Mouse (Mus musculus): ENCODE results near the gene Rap2b. TPM values are rescaled to one million over a fixed set of nuclear protein-coding genes. Genes with fewer than 3 reads are reported as not detected.

The Rap2b gene
- polyA plus RNA-seq, 1 experiment from 2014 or later = 9.0 TPM

DNA sequence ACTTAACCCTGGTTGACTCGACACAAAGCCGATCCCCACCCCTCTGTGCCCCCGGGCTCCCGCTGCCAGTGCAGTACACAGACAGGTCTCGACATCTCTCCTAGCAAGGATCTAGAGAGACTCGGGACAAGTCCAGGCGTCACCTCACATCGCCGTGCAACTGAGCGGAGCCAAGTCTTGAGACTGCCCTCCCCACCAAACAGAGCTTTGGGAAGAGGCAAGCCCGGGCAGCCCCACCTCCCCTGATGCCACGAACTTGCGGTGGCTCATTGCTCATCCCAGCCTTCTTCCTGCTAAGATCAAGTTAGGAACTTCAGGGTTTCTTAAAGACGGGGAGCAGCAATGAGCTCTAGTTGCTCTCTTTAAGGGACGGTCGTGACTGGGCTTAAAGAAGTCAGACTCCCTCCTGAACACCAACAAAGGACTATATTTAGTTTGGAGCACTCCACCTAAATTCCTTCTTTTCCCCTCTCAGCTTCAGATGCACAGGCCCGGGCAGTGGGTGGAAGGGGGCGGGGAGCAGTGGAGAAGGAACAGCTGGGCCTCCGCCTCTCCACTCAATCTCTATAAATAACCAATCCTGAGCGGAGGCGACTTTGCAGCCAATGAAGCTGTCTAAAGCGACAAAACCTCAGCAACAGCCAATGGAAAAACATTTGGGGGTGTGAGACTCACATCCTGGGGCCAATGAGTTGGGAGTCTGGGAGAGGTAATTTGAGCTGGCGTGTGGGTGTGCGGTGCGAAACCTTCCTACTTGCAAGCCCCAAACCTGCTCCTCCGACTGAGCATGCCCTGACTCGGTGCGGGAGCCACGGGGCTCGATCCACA lies 1.9 kb downstream of the Rap2b start:
- no peaks in the 10 kb centered on the region for H3K27me3 ChIP-seq (ENCODE audit: insufficient read depth, low read length)
- H3K4me2 ChIP-seq = peak overlapping the region; percentile 89
- TF ChIP-seq CTCF (IDR thresholded peaks at IDR 0.05; ENCODE audit: low read depth) = no peak
- H3K9me3 ChIP-seq (ENCODE audit: low read depth, low read length) = no peaks in the 10 kb centered on the region
- ATAC-seq (ENCODE audit: insufficient read depth) (peak; percentile 96), DNase-seq (peak; percentile 97)
- peak overlapping the region; percentile 95 for H3K27ac ChIP-seq (ENCODE audit: low read depth)
- H3K4me1 ChIP-seq (ENCODE audit: insufficient read depth) = peaks cover 3% of the 10 kb centered on the region; the same call in 1 of the 2 replicates
- WGBS = under 1% methylated on average over 30 of the region's 30 CpGs
- H3K9ac ChIP-seq = peak overlapping the region; percentile 56
- H3K4me3 ChIP-seq (ENCODE audit: low read depth, low read length) = peak overlapping the region; percentile 80
- peaks cover 3% of the 10 kb centered on the region; the same call in 1 of the 2 replicates for H3K36me3 ChIP-seq (ENCODE audit: insufficient read depth)

DNA sequence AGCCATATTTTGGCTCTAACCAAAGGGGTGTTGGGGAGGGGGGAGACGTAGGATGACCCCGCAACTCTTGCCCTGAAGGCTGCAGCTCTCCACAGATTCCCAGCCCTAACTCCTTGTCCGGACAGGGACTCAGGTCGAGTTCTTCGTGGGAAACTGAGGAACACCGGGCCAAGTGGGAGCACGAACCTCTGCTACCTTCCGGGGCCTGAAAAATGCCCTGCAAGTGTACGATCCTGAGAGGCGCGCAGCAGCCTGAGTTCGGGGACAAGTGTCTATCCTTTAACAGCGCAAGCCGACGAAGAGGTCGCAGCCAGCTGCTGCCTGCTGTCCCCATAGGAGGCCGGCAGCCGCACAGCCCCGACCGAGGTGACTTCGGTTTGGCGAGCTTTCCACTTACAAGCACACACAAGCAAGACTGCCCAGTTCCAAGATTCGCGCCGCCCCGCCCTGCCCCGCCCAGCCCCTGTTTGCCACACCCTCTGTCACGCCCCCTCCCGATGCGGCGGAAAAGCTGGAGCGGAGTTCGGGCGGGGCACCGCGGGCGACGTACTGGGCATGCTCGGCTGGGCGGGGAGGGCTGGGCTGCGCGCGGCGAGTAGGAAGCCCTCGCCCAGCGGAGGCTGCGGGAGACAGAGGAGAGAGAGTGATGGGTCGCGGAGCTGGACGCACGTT lies 2.7 kb downstream of the Rap2b start:
- Histone ChIP-seq H3K4me3 (ENCODE audit: low read depth, low read length) (peak overlapping the region; percentile 80), H3K9ac (peak overlapping the region; percentile 84), H3K27me3 (ENCODE audit: insufficient read depth, low read length) (no peaks in the 10 kb centered on the region), H3K9me3 (ENCODE audit: low read depth, low read length) (no peaks in the 10 kb centered on the region), H3K4me1 (ENCODE audit: insufficient read depth) (peaks cover 3% of the 10 kb centered on the region; the same call in 1 of the 2 replicates), H3K4me2 (peak overlapping the region; percentile 89), H3K36me3 (ENCODE audit: insufficient read depth) (peaks cover 8% of the 10 kb centered on the region; the same call in 1 of the 2 replicates), H3K27ac (ENCODE audit: low read depth) (peak overlapping the region; percentile 92)
- DNase-seq (peak; percentile 95), ATAC-seq (ENCODE audit: insufficient read depth) (peak; percentile 87)
- no peak for TF ChIP-seq CTCF (IDR thresholded peaks at IDR 0.05; ENCODE audit: low read depth)
- WGBS = under 1% methylated on average over 50 of the region's 51 CpGs

DNA sequence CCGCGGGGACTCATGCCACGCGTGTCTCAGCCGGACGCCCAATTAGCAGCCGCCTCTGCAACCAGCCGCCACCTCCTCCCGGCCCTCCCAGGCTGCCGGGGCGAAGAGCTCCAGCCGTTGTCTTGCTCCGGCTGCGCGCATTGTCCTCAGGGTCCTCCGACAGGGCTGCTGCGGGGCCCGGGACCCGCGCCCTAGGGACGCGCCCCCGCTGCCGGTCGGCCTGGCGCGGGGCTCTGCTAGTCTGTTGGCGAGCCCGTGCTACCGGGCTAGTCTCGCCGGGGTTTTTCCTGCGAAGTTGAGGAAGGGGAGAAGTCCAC lies 3.2 kb downstream of the Rap2b start:
- H3K4me1 ChIP-seq (ENCODE audit: insufficient read depth) = peaks cover 3% of the 10 kb centered on the region; the same call in 1 of the 2 replicates
- no peaks in the 10 kb centered on the region for H3K27me3 ChIP-seq (ENCODE audit: insufficient read depth, low read length)
- H3K9ac ChIP-seq = peak overlapping the region; percentile 84
- peaks cover 8% of the 10 kb centered on the region; the same call in 1 of the 2 replicates for H3K36me3 ChIP-seq (ENCODE audit: insufficient read depth)
- H3K27ac ChIP-seq (ENCODE audit: low read depth) = peak overlapping the region; percentile 70; the same call in 1 of the 2 replicates
- 0% methylated on average over 33 of the region's 33 CpGs for WGBS
- peak; percentile 26 for ATAC-seq (ENCODE audit: insufficient read depth)
- peak overlapping the region; percentile 80 for H3K4me3 ChIP-seq (ENCODE audit: low read depth, low read length)
- no peak for TF ChIP-seq CTCF (IDR thresholded peaks at IDR 0.05; ENCODE audit: low read depth)
- H3K9me3 ChIP-seq (ENCODE audit: low read depth, low read length) = no peaks in the 10 kb centered on the region
- no peak for DNase-seq
- peak overlapping the region; percentile 89 for H3K4me2 ChIP-seq

DNA sequence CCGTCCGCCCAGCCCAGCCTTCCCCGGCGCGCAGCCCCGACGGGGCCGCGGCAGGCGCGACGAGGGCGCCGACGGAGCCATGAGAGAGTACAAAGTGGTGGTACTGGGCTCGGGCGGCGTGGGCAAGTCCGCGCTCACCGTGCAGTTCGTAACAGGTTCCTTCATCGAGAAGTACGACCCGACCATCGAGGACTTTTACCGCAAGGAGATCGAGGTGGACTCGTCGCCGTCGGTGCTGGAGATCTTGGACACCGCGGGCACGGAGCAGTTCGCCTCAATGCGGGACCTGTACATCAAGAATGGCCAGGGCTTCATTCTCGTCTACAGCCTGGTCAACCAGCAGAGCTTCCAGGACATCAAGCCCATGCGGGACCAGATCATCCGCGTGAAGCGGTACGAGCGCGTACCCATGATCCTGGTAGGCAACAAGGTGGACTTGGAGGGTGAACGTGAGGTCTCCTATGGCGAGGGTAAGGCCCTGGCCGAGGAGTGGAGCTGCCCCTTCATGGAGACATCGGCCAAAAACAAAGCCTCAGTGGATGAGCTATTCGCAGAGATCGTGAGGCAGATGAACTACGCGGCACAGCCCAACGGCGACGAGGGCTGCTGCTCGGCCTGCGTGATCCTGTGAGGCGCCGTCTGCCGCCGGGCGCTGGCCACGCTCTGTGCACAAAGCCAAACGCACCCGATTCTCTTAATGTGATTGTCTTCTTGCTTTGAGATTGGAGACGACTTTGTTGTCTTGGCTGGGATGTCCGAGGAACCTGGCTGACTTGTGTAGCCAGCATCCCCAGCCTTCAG lies 3.7 kb downstream of the Rap2b start:
- ATAC-seq (ENCODE audit: insufficient read depth) (no peak), DNase-seq (peak; percentile 70)
- Histone ChIP-seq H3K9me3 (ENCODE audit: low read depth, low read length) (no peaks in the 10 kb centered on the region), H3K9ac (peak overlapping the region; percentile 84), H3K27me3 (ENCODE audit: insufficient read depth, low read length) (no peaks in the 10 kb centered on the region), H3K4me2 (peak overlapping the region; percentile 89), H3K27ac (ENCODE audit: low read depth) (peak overlapping the region; percentile 48; the same call in 1 of the 2 replicates), H3K4me1 (ENCODE audit: insufficient read depth) (peaks cover 3% of the 10 kb centered on the region; the same call in 1 of the 2 replicates), H3K4me3 (ENCODE audit: low read depth, low read length) (peak overlapping the region; percentile 80), H3K36me3 (ENCODE audit: insufficient read depth) (peaks cover 8% of the 10 kb centered on the region; the same call in 1 of the 2 replicates)
- under 1% methylated on average over 68 of the region's 68 CpGs for WGBS
- TF ChIP-seq CTCF (IDR thresholded peaks at IDR 0.05; ENCODE audit: low read depth) = 0 out of 2 replicates have a peak, but pooled peaks have one; percentile 13

DNA sequence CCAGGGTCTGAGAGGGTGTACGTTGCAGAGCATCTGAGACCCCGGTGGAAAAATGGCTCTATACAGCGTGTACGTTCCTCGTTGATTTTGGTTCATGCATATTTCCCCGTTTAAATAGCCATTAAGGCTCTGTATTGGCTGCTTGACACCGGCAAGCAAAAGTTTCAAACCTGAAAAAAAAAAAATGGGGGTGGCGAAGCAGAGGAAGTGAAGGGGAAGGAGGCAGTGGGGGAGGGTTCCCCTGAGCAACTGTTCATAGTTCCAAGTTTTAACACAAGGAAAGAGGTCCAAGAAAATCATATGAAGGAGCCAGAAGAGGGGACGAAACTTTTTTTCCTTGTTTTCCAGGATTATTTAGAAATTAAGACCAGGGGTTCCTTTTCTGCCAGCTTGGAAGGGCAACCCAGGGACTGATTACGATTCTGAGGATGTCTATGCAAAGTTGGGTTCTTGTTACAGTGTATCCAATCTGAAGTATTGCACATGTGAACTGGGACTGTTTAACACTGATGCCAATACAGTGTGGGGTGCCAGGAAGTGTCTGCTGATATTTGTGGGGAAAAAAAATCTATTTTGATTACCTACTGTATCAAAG lies 4.4 kb downstream of the Rap2b start, which contains the start of gene B430305J03Rik:
Gene B430305J03Rik (minus strand): TSS at position 173 of the 595 bp plus-strand sequence.
- no peak for TF ChIP-seq CTCF (IDR thresholded peaks at IDR 0.05; ENCODE audit: low read depth)
- H3K4me3 ChIP-seq (ENCODE audit: low read depth, low read length) = peak within 1 kb of the TSS; percentile 80
- WGBS = under 1% methylated on average over 10 of the region's 10 CpGs
- H3K4me2 ChIP-seq = peak within 1 kb of the TSS; percentile 89
- H3K9ac ChIP-seq = peak within 1 kb of the TSS; percentile 84
- no peaks in the 10 kb centered on the region for H3K27me3 ChIP-seq (ENCODE audit: insufficient read depth, low read length)
- no peak for ATAC-seq (ENCODE audit: insufficient read depth)
- peak; percentile 54 for DNase-seq
- peaks cover 3% of the 10 kb centered on the region; the same call in 1 of the 2 replicates for H3K4me1 ChIP-seq (ENCODE audit: insufficient read depth)
- H3K36me3 ChIP-seq (ENCODE audit: insufficient read depth) = peaks cover 8% of the 10 kb centered on the region; the same call in 1 of the 2 replicates
- H3K27ac ChIP-seq (ENCODE audit: low read depth) = peak within 1 kb of the TSS; percentile 48; the same call in 1 of the 2 replicates
- H3K9me3 ChIP-seq (ENCODE audit: low read depth, low read length) = no peaks in the 10 kb centered on the region

DNA sequence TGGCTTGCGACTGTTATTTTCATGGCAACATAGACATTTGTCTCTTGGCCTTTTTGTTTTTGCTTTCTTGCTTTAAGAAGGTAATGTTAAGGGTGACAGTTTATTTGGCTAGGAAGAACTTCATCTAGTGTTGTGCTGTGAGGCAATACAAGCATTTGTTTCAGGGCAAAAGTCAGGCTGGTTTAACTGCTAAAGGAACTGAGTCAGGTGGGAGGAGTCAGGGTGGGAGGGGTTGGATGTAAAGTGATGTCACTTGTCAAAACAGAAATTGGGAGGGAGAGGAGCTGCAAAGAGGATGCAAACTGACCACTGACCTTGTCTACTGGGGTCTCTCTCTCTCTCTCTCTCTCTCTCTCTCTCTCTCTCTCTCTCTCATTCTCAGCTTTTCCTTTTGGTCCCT lies 7.0 kb downstream of the Rap2b start:
- H3K9me3 ChIP-seq (ENCODE audit: low read depth, low read length) = no peaks in the 10 kb centered on the region
- no peak overlapping the region for H3K9ac ChIP-seq
- DNase-seq = no peak
- H3K4me2 ChIP-seq = no peak overlapping the region
- H3K27me3 ChIP-seq (ENCODE audit: insufficient read depth, low read length) = no peaks in the 10 kb centered on the region
- no peak overlapping the region for H3K27ac ChIP-seq (ENCODE audit: low read depth)
- H3K4me1 ChIP-seq (ENCODE audit: insufficient read depth) = peaks cover 3% of the 10 kb centered on the region; the same call in 1 of the 2 replicates
- peaks cover 8% of the 10 kb centered on the region; the same call in 1 of the 2 replicates for H3K36me3 ChIP-seq (ENCODE audit: insufficient read depth)
- no peak for TF ChIP-seq CTCF (IDR thresholded peaks at IDR 0.05; ENCODE audit: low read depth)
- 93% methylated on average over 1 of the region's 1 CpGs for WGBS
- no peak for ATAC-seq (ENCODE audit: insufficient read depth)
- H3K4me3 ChIP-seq (ENCODE audit: low read depth, low read length) = no peak overlapping the region

All from lung, embryonic 14.5 days (tissue).